Mouse (Mus musculus) cerebellum, adult 2 months (tissue): ENCODE data around the gene Nrf1.

Source experiments
- CTCF ChIP-seq: fragments of 200-500 bp; IDR thresholded peaks from 2 replicates; pipeline ENCODE4 v1.5.1; 2011; ENCODE audit warnings: low read depth, mild to moderate bottlenecking, control low read depth, low read length, moderate library complexity, borderline replicate concordance; ENCODE audit not compliant: insufficient read depth
- POLR2A ChIP-seq: fragments of 200-500 bp; IDR thresholded peaks from 2 replicates; pipeline ENCODE4 v1.6.1; 2011; ENCODE audit warnings: low read length, control low read depth, borderline replicate concordance; ENCODE audit not compliant: insufficient read depth

DNA sequence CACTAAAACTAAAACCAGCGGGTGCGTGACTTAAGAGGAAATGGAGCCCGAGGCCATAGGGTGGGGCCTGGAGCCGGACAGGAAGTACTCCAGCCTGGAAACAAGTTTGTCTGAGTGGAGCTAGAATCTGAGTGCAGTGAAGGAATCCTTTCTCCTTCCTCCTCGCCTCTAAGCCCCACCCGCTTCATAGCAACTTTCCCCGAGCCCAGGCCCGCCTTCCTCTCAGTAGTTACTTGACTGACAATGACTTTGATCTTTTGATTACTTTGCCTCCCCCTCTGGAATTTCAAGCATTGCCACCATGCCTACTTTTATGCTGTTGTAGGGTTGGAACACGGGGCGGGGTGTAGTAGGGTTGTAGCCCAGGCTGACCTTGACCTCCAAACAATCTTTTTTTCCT, 21.0 kb upstream of the Nrf1 start:
- no peak for TF ChIP-seq POLR2A
- no peak for TF ChIP-seq CTCF
